Mouse (Mus musculus): ENCODE data around the gene Kdm3a. TPM values are rescaled to one million over a fixed set of nuclear protein-coding genes. Genes with fewer than 3 reads are reported as not detected.

The Kdm3a gene
- total and polyA plus RNA-seq, 3 experiments = 12.3 to 38.1 (median 22.5) TPM

- TF ChIP-seq TBP (conservative IDR thresholded peaks at IDR 0.05; ENCODE audit: low read depth, low read length) = no peak
- TF ChIP-seq MAZ (IDR thresholded peaks at IDR 0.05; ENCODE audit: low read depth, low read length) = no peak
- no peak for TF ChIP-seq BHLHE40 (IDR thresholded peaks at IDR 0.05; ENCODE audit: low read depth, low read length)
- TF ChIP-seq ZKSCAN1 (IDR thresholded peaks at IDR 0.05; ENCODE audit: borderline replicate concordance, low read depth, low read length) = no peak
- no peak for TF ChIP-seq SIN3A (IDR thresholded peaks at IDR 0.05; ENCODE audit: low read length)
- no peak for TF ChIP-seq EP300 (IDR thresholded peaks at IDR 0.05; ENCODE audit: low read length)
- no peak for TF ChIP-seq USF1 (IDR thresholded peaks at IDR 0.05; ENCODE audit: low read depth, low read length)
- TF ChIP-seq POLR2A (IDR thresholded peaks at IDR 0.05; ENCODE audit: low read depth, low read length) = no peak
- no peak for TF ChIP-seq IRF4 (IDR thresholded peaks at IDR 0.05; ENCODE audit: low read depth, low read length)
- H3K9me3 ChIP-seq (replicated peaks; ENCODE audit: low read length) = no peaks in the 10 kb centered on the region
- no peak overlapping the region for H3K4me2 ChIP-seq (ENCODE audit: insufficient read depth, low read depth, poor library complexity, severe bottlenecking)
- H3K36me3 ChIP-seq (replicated peaks in 1 of 2; ENCODE audit: control insufficient read depth in 1 of 2, insufficient read depth in 1 of 2, low read length in 1 of 2) = peaks cover 35 to 67% of the 10 kb centered on the region in 2 experiments
- dilution Hi-C loops (cut with MboI; ENCODE audit: extremely low pct_ligation_motif_present, extremely low pct_unique_long_range_greater_than_20kb, low sequenced_read_pairs) = no loop called here
- H3K79me2 ChIP-seq (replicated peaks; ENCODE audit: control insufficient read depth, extremely low read depth, insufficient read depth, poor library complexity, severe bottlenecking) = no peaks in the 10 kb centered on the region
- no peaks in the 10 kb centered on the region for H3K27me3 ChIP-seq (replicated peaks)
- in situ Hi-C loops (cut with MboI; ENCODE audit: low pct_ligation_motif_present, low pct_unique_long_range_greater_than_20kb, low sequenced_read_pairs) = no loop called here
- no peak overlapping the region for H3K27ac ChIP-seq (ENCODE audit: insufficient read depth, low read depth)
- H3K4me1 ChIP-seq (ENCODE audit: control insufficient read depth in 1 of 2, insufficient read depth in 2 of 2) = peaks cover 2 to 5% of the 10 kb centered on the region in 2 experiments; a peak in 1 of 4 replicates
- no peak overlapping the region for H3K4me3 ChIP-seq (replicated peaks in 1 of 3; ENCODE audit: low read depth in 2 of 3, low read length in 2 of 3, poor library complexity in 1 of 3)
- H3K9ac ChIP-seq (ENCODE audit: insufficient read depth, low read depth) = no peak overlapping the region
- DNase-seq (ENCODE audit: extremely low read depth) = no peak
These were observed 25.0 kb downstream of the Kdm3a start for GRCm38 (mm10) chr6:71607756-71608155.

- Histone ChIP-seq H3K9me3 (replicated peaks; ENCODE audit: low read length) (no peaks in the 10 kb centered on the region), H3K4me1 (ENCODE audit: control insufficient read depth in 1 of 2, insufficient read depth in 2 of 2) (no peaks in the 10 kb centered on the region), H3K27ac (ENCODE audit: insufficient read depth, low read depth) (no peak overlapping the region), H3K27me3 (replicated peaks) (no peaks in the 10 kb centered on the region), H3K4me2 (ENCODE audit: insufficient read depth, low read depth, poor library complexity, severe bottlenecking) (no peak overlapping the region), H3K36me3 (replicated peaks in 1 of 2; ENCODE audit: control insufficient read depth in 1 of 2, insufficient read depth in 1 of 2, low read length in 1 of 2) (peaks cover 52 to 86% of the 10 kb centered on the region in 2 experiments), H3K79me2 (replicated peaks; ENCODE audit: control insufficient read depth, extremely low read depth, insufficient read depth, poor library complexity, severe bottlenecking) (no peaks in the 10 kb centered on the region), H3K4me3 (replicated peaks in 1 of 3; ENCODE audit: low read depth in 2 of 3, low read length in 2 of 3, poor library complexity in 1 of 3) (no peak overlapping the region), H3K9ac (ENCODE audit: insufficient read depth, low read depth) (no peak overlapping the region)
- in situ Hi-C loops (cut with MboI; ENCODE audit: low pct_ligation_motif_present, low pct_unique_long_range_greater_than_20kb, low sequenced_read_pairs) (loop anchor here (10.0 kb wide), 1 partner anchor 305 kb away; no protein-coding TSS in a partner anchor), dilution Hi-C loops (cut with MboI; ENCODE audit: extremely low pct_ligation_motif_present, extremely low pct_unique_long_range_greater_than_20kb, low sequenced_read_pairs) (no loop called here)
- TF ChIP-seq ZC3H11A (IDR thresholded peaks at IDR 0.05; ENCODE audit: low read depth, low read length) (no peak), GABPA (IDR thresholded peaks at IDR 0.05; ENCODE audit: insufficient replicate concordance, low read depth, low read length) (no peak)
- no peak for DNase-seq (ENCODE audit: extremely low read depth)
These were observed 42.6 kb downstream of the Kdm3a start for GRCm38 (mm10) chr6:71590154-71590553.

GRCm38 (mm10) chr6:71589401-71589800 is 43.4 kb downstream of the Kdm3a start:
- Histone ChIP-seq H3K27ac (ENCODE audit: insufficient read depth, low read depth) (no peak overlapping the region), H3K27me3 (replicated peaks) (no peaks in the 10 kb centered on the region), H3K4me2 (ENCODE audit: insufficient read depth, low read depth, poor library complexity, severe bottlenecking) (no peak overlapping the region), H3K9ac (ENCODE audit: insufficient read depth, low read depth) (no peak overlapping the region), H3K4me1 (ENCODE audit: control insufficient read depth in 1 of 2, insufficient read depth in 2 of 2) (no peaks in the 10 kb centered on the region), H3K9me3 (replicated peaks; ENCODE audit: low read length) (no peaks in the 10 kb centered on the region), H3K36me3 (replicated peaks in 1 of 2; ENCODE audit: control insufficient read depth in 1 of 2, insufficient read depth in 1 of 2, low read length in 1 of 2) (peaks cover 49 to 80% of the 10 kb centered on the region in 2 experiments), H3K4me3 (replicated peaks in 1 of 3; ENCODE audit: low read depth in 2 of 3, low read length in 2 of 3, poor library complexity in 1 of 3) (no peak overlapping the region), H3K79me2 (replicated peaks; ENCODE audit: control insufficient read depth, extremely low read depth, insufficient read depth, poor library complexity, severe bottlenecking) (no peaks in the 10 kb centered on the region)
- DNase-seq (ENCODE audit: extremely low read depth) = no peak
- dilution Hi-C loops (cut with MboI; ENCODE audit: extremely low pct_ligation_motif_present, extremely low pct_unique_long_range_greater_than_20kb, low sequenced_read_pairs) (no loop called here), in situ Hi-C loops (cut with MboI; ENCODE audit: low pct_ligation_motif_present, low pct_unique_long_range_greater_than_20kb, low sequenced_read_pairs) (no loop called here)
- TF ChIP-seq POLR2AphosphoS2 (IDR thresholded peaks at IDR 0.05; ENCODE audit: low read depth, low read length) (0 out of 2 replicates have a peak, but pooled peaks have one; percentile 36), RAD21 (IDR thresholded peaks at IDR 0.05; ENCODE audit: low read depth, low read length) (no peak)
